Mouse (Mus musculus) brown adipose tissue, adult 24 weeks (tissue): ENCODE results near the gene Frmd4a. TPM values are rescaled to one million over a fixed set of nuclear protein-coding genes. Genes with fewer than 3 reads are reported as not detected.

Experiments
- H3K27ac ChIP-seq: fragments of 200-500 bp; replicated peaks from 2 replicates; pipeline ENCODE4 v1.5.1; 2012; ENCODE audit warnings: low read depth, mild to moderate bottlenecking, low read length
- H3K4me1 ChIP-seq: fragments of 200-500 bp; 2 replicates; pipeline ENCODE4 v1.6.1; 2012; ENCODE audit warnings: low read length, mixed read lengths; ENCODE audit not compliant: control insufficient read depth, insufficient read depth, insufficient read length
- H3K4me3 ChIP-seq: fragments of 200-500 bp; 2 replicates; pipeline ENCODE4 v1.5.1; 2012; ENCODE audit warnings: low read depth, mild to moderate bottlenecking, low read length, moderate library complexity; ENCODE audit not compliant: insufficient read depth
- polyA plus RNA-seq: library from polyadenylated mRNA; stranded (reverse); fragments of >200 nt; gene quantifications from 2 replicates; pipeline ENCODE4 v1.2.4, GENCODE M21; 2012; ENCODE audit not compliant: missing spikeins, insufficient read depth, insufficient read length

The Frmd4a gene
- polyA plus RNA-seq, 1 experiment = 2.3 TPM

DNA sequence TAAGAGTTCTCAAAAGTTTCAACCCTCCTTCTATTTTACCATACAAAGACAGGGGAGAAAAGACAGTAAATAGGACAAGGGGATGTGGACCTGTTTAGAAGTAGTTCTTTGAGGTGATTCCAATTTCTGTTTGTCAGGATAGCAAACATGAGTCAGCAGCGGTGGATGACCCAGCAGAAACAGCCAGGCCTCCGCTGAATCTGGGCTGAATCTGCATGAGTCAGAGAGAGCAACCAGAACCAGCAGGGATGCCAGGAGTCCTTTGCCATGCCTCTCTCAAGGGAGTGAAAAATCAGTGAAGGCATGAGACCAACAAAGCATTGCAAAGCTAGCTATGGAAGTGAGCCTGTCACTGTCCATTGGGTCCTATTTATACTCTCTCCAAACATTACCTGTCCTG is 643.2 kb downstream of the Frmd4a start:
- Histone ChIP-seq H3K4me1 (no peaks in the 10 kb centered on the region), H3K4me3 (no peak overlapping the region), H3K27ac (no peak overlapping the region)
